Mouse (Mus musculus) testis, postnatal 14 days (tissue): ENCODE measurements at regions not wholly inside any gene's neighbourhood (a gene's known extent, or its start where the extent isn't known, plus 50 kb on each side); places are given as distances from the start of the nearest gene placed in this dataset.

ENCODE experiments used
- DNase-seq: peaks from one replicate; pipeline ENCODE4 v3.0.0; 2021; ENCODE audit warnings: low spot score

GRCm38 (mm10) chr13:15802043-15802795, 209.4 kb upstream of the Inhba start:
- DNase-seq: peak; percentile 9

GRCm38 (mm10) chr13:15803965-15804364, 207.7 kb upstream of the Inhba start:
- DNase-seq: no peak

GRCm38 (mm10) chr13:15806925-15807324, 204.7 kb upstream of the Inhba start:
- DNase-seq: no peak

- DNase-seq: no peak
These were observed 189.3 kb upstream of the Inhba start for GRCm38 (mm10) chr13:15822261-15822850.

- DNase-seq: no peak
These were observed 165.8 kb upstream of the Inhba start for GRCm38 (mm10) chr13:15845806-15846205.

- no peak for DNase-seq
These were observed 163.6 kb upstream of the Inhba start for GRCm38 (mm10) chr13:15848017-15848416.

GRCm38 (mm10) chr13:15849129-15849528, 162.5 kb upstream of the Inhba start:
- DNase-seq: no peak

GRCm38 (mm10) chr13:15850358-15850757, 161.3 kb upstream of the Inhba start:
- DNase-seq: no peak

GRCm38 (mm10) chr13:15853022-15853566, 158.6 kb upstream of the Inhba start:
- no peak for DNase-seq

- no peak for DNase-seq
These were observed 148.7 kb upstream of the Inhba start for GRCm38 (mm10) chr13:15862941-15863340.

- DNase-seq: no peak
These were observed 148.3 kb upstream of the Inhba start for GRCm38 (mm10) chr13:15863344-15863743.

GRCm38 (mm10) chr13:15867046-15867561, 144.5 kb upstream of the Inhba start:
- DNase-seq: no peak

GRCm38 (mm10) chr13:15877606-15878005, 134.0 kb upstream of the Inhba start:
- no peak for DNase-seq

- DNase-seq: no peak
These were observed 132.1 kb upstream of the Inhba start for GRCm38 (mm10) chr13:15879576-15879975.

GRCm38 (mm10) chr13:15890794-15891193, 120.9 kb upstream of the Inhba start:
- DNase-seq: no peak

GRCm38 (mm10) chr13:15891403-15891802, 120.2 kb upstream of the Inhba start:
- no peak for DNase-seq

- DNase-seq: no peak
These were observed 113.5 kb upstream of the Inhba start for GRCm38 (mm10) chr13:15898201-15898600.

GRCm38 (mm10) chr13:15901710-15902675, 109.7 kb upstream of the Inhba start:
- DNase-seq: no peak

GRCm38 (mm10) chr13:15907806-15908205, 103.8 kb upstream of the Inhba start:
- DNase-seq: no peak

GRCm38 (mm10) chr13:15910578-15910977, 101.1 kb upstream of the Inhba start:
- no peak for DNase-seq

GRCm38 (mm10) chr13:15911263-15911662, 100.4 kb upstream of the Inhba start:
- DNase-seq: no peak

- DNase-seq: no peak
These were observed 97.4 kb upstream of the Inhba start for GRCm38 (mm10) chr13:15914270-15914669.
